Mouse (Mus musculus) kidney, adult 9 months (tissue): Measurements from ENCODE around the gene Tcf7l2.
A peak's percentile ranks its signal among the peaks of the same experiment; 100 is the strongest.

ENCODE experiments used
- DNase-seq: peaks from one replicate; pipeline ENCODE4 v3.0.0; 2022

The Tcf7l2 gene

DNA sequence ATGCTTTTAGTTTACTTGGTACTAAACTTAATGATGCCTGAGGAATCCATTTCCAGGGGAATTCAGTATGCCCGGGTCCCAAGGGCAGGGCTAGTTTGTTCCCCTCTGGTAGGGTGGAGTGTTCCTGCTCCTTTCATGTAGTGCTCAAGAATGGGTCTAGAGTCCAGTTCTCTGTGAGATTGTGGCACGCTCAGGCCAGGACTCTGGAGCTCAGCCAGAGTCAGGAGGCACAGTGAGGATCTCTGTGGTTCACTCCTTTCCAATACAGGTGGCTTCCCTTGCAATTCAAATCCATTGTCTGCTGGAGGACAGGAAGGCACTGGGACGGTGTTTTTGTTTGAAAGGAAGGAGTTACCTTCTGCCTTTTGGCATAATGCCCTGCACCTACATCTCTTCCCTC lies 56.2 kb downstream of the Tcf7l2 start:
- DNase-seq: peak; percentile 89

DNA sequence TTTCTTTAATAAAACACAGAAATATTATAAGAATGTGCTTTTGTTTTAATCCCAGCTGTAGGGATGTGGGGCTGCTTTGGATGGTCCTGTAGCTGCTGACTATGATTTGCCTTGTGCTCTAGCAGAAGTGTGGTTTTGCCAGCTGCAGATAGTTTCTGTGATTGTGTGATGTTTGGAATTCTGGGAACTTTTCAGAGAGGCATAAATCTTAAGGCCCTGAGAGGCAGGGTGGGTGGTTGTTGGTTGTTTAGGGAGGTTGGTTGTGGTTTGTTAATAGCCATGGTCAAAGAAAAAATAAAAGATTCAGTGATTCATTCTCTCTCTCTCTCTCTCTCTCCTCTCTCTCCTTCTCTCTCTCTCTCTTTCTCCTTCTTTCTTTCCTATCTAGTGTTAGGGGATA lies 57.8 kb downstream of the Tcf7l2 start:
- no peak for DNase-seq

- DNase-seq: no peak
These were observed 58.4 kb downstream of the Tcf7l2 start for GRCm38 (mm10) chr19:55800059-55800458.

DNA sequence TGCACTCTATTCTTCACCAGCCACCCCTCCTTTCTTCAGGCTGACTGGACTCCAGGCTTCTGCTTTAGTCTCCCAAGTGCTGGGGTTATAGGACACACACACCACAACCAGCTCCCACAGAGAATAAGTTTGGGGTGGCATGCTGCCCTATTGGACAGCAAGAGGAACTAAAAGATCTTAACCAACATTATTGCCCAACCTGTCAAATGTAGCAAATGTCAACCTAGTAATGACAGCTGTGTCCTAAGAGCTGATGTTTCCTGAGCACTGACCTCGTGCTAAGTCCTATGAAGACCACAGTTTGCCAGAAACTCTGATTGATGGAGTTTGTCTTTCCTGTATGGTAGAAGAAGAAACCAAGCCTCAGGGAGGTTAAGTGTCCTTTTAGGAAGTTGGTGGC lies 61.5 kb downstream of the Tcf7l2 start:
- DNase-seq: no peak

GRCm38 (mm10) chr19:55803797-55804196 lies 62.2 kb downstream of the Tcf7l2 start:
- DNase-seq: no peak

DNA sequence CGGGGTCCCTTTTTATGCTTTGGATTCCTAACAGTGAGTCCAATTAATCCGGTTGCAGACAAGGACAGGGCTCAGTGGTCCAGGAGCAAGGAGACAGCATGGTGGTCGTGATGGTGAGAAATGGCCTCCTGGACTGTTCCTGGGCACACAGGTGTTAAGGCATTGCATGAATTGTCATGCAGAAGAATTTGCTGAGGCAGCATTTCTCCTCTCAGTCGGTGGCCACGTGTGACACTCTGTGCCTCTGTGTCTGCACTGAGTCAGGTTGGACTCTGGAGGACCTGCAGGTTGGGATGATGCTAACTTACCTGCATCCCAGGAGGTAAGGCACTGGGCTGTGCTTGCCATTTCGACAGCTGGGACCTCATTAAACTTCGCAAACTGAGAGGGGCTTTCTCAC lies 63.2 kb downstream of the Tcf7l2 start:
- no peak for DNase-seq

DNA sequence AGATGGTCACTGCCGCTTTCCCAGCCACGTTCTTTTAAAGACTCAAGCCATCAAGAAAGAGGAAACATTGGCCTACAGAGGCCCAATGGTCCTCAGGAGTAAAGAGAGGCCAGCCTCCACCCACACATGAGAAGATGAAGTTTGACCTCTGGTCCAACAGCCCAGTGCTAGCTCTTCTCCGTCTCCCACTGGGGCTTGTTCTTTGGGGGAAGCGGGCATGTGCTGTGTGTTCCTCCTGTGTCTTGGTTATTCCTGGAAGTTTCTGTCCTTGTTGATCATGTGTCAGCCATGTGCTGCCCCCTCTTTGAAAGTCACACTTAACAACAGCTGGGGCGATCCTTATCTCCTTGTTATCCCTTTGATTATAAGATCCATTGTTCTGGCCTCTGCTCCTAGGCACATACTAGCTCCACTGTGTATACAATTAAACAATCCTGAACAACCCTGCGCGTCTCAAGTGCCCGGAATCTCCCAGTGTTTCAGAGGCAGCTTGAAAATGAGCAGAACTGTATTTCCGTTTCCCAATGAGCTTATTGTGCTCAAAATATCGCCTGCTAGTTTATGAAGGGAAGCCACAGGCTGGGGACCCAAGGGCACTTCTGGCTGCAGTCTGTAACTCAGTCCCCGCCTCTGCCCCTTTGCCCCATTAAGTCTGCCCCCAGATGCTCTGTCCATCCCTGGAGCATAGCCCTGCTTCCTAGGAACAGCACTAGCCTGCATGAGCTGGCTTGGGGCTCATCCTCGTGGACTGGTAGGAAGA lies 65.0 kb downstream of the Tcf7l2 start:
- DNase-seq: peak; percentile 62

DNA sequence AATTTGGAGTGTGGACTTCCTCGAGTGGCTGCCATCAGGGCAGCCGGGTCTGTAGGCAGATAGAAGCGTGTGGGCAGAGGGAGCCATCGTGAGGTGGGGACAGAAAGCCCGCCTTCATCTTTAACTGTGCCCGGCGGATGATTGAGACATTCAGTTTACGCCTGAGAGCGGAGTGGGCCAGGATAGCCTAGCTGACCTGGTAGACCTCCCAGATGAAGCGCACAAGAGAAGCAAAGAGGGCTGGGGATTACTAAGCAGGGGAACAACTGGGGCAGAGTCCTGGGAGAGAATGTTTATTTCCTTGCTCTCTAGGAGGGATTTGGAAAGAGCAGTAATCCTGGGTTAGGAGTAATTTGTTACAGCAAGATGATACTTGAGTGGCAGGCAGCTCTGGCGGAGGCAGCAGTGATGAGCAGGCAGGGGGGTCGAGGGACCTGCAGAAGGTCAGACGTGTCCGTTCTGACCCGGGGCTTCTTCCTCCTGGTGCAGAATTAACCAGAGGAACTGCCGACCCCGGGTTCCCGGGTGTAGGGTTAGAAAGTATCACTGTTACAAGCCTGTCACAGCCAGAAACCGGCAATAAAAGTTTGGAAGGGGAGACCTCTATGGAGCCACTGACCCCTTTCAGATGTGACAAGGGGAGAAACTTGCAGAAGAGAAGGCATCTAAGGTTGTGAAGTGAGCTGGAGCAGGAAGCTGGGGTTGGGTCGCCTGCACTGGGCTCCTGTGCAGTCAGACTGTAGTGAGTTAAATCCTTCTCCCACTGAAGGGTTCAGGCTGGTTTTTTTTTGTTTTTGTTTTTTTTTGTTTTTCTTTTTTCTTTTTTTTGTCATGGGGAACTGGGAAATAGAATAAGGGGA lies 65.8 kb downstream of the Tcf7l2 start:
- DNase-seq: no peak

- no peak for DNase-seq
These were observed 66.7 kb downstream of the Tcf7l2 start for GRCm38 (mm10) chr19:55808304-55808703.

DNA sequence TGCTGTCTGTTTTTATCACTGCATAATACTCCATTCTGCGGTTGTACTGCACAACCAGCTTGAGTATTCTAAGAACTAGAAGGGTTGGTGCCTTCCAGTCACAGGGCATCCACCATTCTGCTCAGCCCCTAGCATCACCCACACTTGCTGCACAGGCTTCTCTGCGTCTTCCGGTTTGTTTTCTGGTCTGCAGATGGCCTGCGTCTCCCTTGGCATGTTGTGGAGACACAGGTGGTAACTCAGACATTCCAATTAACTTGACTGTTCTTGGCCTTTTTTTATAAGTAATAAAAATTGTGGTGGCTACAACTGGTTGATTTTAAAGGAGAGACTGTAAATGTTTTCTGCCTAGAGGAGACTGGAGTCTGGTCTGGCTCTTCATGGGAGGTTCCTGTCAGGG lies 67.9 kb downstream of the Tcf7l2 start:
- DNase-seq: no peak

GRCm38 (mm10) chr19:55812236-55812635 lies 70.6 kb downstream of the Tcf7l2 start:
- no peak for DNase-seq

- DNase-seq: no peak
These were observed 73.6 kb downstream of the Tcf7l2 start for GRCm38 (mm10) chr19:55815010-55815790.

GRCm38 (mm10) chr19:55816974-55817373 lies 75.4 kb downstream of the Tcf7l2 start:
- no peak for DNase-seq

DNA sequence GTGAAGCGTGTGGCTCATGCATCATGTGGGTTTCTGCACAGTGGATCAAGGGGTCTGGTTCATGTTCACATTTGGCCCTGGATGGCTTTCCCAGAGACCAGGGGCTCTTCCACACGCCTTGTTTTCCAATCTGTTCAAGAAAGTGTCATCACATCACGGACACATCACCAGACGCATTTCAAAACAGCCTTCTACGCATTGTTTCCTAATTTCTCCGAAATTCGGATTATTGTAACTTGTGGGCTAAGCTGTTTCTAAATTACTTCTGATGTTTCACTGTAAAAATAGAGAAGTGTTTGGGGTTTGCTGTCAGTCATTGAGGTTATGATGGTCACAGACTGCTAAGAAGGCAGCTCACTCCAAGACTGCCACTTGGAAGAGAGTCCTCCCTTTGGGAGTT lies 78.6 kb downstream of the Tcf7l2 start:
- DNase-seq: no peak

DNA sequence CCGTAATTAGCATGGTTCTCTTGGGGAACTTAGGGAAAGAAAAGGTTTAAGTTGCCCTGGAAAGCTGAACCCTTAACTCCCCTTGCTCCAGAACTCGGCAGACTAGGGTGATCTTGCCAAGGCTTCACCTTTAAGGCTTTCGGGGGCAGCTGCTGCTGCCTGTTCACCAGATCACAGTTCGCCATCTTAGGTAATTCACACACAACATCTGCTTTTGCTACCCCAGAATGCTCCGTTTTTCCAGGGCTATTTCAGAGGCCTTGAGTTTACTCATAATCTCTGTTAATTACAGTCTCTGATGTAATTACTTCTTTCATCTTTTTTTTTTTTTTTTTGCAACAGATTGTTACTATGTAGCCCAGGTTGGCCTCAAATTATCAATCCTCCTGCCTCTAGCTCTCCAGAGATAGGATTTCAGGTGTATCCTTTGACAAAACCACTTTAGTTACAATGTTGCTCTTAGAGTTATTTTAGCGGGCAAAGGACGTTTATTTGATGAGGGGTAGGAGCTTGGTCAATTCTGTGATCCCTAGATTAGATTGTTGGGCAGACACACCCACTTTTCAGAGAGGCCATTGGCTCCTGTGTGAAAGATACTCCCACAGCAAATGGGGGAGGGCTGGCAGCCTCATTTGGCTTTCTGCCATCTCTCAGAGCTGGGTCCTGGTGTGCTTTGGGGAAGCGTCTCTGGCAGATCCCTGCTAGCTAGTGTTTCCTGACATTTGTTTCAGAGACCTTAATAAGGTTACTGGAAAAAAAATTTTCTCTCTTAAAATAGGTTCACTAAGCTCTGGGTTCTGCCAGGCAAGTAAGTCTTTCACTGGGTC lies 83.6 kb downstream of the Tcf7l2 start:
- peak; percentile 42 for DNase-seq

- DNase-seq: peak; percentile 64
These were observed 84.4 kb downstream of the Tcf7l2 start for GRCm38 (mm10) chr19:55825951-55826507.

GRCm38 (mm10) chr19:55827613-55828259 lies 86.1 kb downstream of the Tcf7l2 start:
- DNase-seq: no peak

GRCm38 (mm10) chr19:55830976-55831559 lies 89.4 kb downstream of the Tcf7l2 start:
- DNase-seq: no peak

DNA sequence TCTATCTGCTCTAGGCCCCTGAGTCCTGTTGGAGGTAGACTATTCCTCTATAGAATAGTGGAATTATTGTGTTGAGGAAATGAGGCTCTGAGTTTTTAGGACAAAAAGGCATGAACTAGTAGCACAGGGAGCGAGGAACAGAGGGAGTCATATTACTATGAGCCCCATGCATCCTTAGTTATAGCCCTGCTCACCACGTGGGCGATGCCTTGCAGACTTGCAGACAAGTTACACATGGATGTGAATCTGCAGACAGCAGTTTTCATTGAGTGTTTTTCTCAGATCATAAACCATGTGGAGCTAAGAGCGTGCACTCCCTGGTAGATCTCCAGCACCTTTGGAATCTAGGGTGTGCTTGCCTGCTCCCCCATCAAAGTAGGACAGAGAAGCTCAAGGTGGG lies 90.5 kb downstream of the Tcf7l2 start:
- DNase-seq: no peak

- no peak for DNase-seq
These were observed 92.3 kb downstream of the Tcf7l2 start for GRCm38 (mm10) chr19:55833807-55834385.
